Mouse (Mus musculus): ENCODE measurements around the gene Mgat3. TPM values are rescaled to one million over a fixed set of nuclear protein-coding genes. Genes with fewer than 3 reads are reported as not detected.
A peak's percentile ranks its signal among the peaks of the same experiment; 100 is the strongest.

The Mgat3 gene
- polyA plus RNA-seq, 1 experiment from 2014 or later, result 22.3 TPM

- Histone ChIP-seq H3K9ac (no peak overlapping the region), H3K36me3 (replicated peaks; ENCODE audit: control insufficient read depth, insufficient read depth) (peaks cover 18% of the 10 kb centered on the region), H3K4me3 (replicated peaks; ENCODE audit: low read length) (no peak overlapping the region), H3K4me2 (replicated peaks) (no peak overlapping the region), H3K9me3 (ENCODE audit: control insufficient read depth, low read length) (no peaks in the 10 kb centered on the region), H3K4me1 (replicated peaks; ENCODE audit: control insufficient read depth, insufficient read depth, low read length) (no peaks in the 10 kb centered on the region), H3K27me3 (ENCODE audit: control insufficient read depth, insufficient read depth, low read length) (no peaks in the 10 kb centered on the region), H3K27ac (no peak overlapping the region)
- 57% methylated on average over 5 of the region's 5 CpGs for WGBS
- DNase-seq (ENCODE audit: low spot score), result no peak
- no peak for ATAC-seq (ENCODE audit: low FRiP score)
Observed at GRCm38 (mm10) chr15:80165396-80165795, 8.1 kb upstream of the Mgat3 start.

- WGBS, result 86% methylated on average over 1 of the region's 1 CpGs
- no peak overlapping the region for H3K9ac ChIP-seq
- no peak for ATAC-seq (ENCODE audit: low FRiP score)
Observed at GRCm38 (mm10) chr15:80169484-80169883, 4.0 kb upstream of the Mgat3 start.

GRCm38 (mm10) chr15:80170357-80170756 is 3.2 kb upstream of the Mgat3 start:
- H3K4me3 ChIP-seq (replicated peaks; ENCODE audit: low read length), result no peak overlapping the region
- no peaks in the 10 kb centered on the region for H3K36me3 ChIP-seq (replicated peaks; ENCODE audit: control insufficient read depth, insufficient read depth)
- no peaks in the 10 kb centered on the region for H3K27me3 ChIP-seq (ENCODE audit: control insufficient read depth, insufficient read depth, low read length)
- no peak overlapping the region for H3K27ac ChIP-seq
- H3K9me3 ChIP-seq (ENCODE audit: control insufficient read depth, low read length), result no peaks in the 10 kb centered on the region
- DNase-seq (ENCODE audit: low spot score), result no peak
- ATAC-seq (ENCODE audit: low FRiP score), result no peak
- no peak overlapping the region for H3K4me2 ChIP-seq (replicated peaks)
- peaks cover 13% of the 10 kb centered on the region for H3K4me1 ChIP-seq (replicated peaks; ENCODE audit: control insufficient read depth, insufficient read depth, low read length)
- H3K9ac ChIP-seq, result no peak overlapping the region
- WGBS, result 47% methylated on average over 4 of the region's 4 CpGs

More at GRCm38 (mm10) chr15:80169484-80169883, 4.0 kb upstream of the Mgat3 start:
- Histone ChIP-seq H3K36me3 (replicated peaks; ENCODE audit: control insufficient read depth, insufficient read depth) (no peaks in the 10 kb centered on the region), H3K4me2 (replicated peaks) (no peak overlapping the region), H3K9me3 (ENCODE audit: control insufficient read depth, low read length) (no peaks in the 10 kb centered on the region), H3K4me1 (replicated peaks; ENCODE audit: control insufficient read depth, insufficient read depth, low read length) (0 out of 2 replicates have a peak, but pooled peaks cover 5% of the 10 kb centered on the region), H3K4me3 (replicated peaks; ENCODE audit: low read length) (no peak overlapping the region), H3K27ac (no peak overlapping the region), H3K27me3 (ENCODE audit: control insufficient read depth, insufficient read depth, low read length) (no peaks in the 10 kb centered on the region)
- DNase-seq (ENCODE audit: low spot score), result no peak

- WGBS, result 9% methylated on average over 8 of the region's 8 CpGs
- ATAC-seq (ENCODE audit: low FRiP score) (no peak), DNase-seq (ENCODE audit: low spot score) (no peak)
- H3K27ac ChIP-seq, result no peak overlapping the region
- H3K9ac ChIP-seq, result no peak overlapping the region
- no peak overlapping the region for H3K4me2 ChIP-seq (replicated peaks)
- H3K4me3 ChIP-seq (replicated peaks; ENCODE audit: low read length), result no peak overlapping the region
- no peaks in the 10 kb centered on the region for H3K36me3 ChIP-seq (replicated peaks; ENCODE audit: control insufficient read depth, insufficient read depth)
- H3K9me3 ChIP-seq (ENCODE audit: control insufficient read depth, low read length), result no peaks in the 10 kb centered on the region
- no peaks in the 10 kb centered on the region for H3K27me3 ChIP-seq (ENCODE audit: control insufficient read depth, insufficient read depth, low read length)
- peaks cover 20% of the 10 kb centered on the region for H3K4me1 ChIP-seq (replicated peaks; ENCODE audit: control insufficient read depth, insufficient read depth, low read length)
Observed at GRCm38 (mm10) chr15:80171286-80171685, 2.2 kb upstream of the Mgat3 start.

- H3K9me3 ChIP-seq (ENCODE audit: control insufficient read depth, low read length), result no peaks in the 10 kb centered on the region
- no peak overlapping the region for H3K4me2 ChIP-seq (replicated peaks)
- H3K27me3 ChIP-seq (ENCODE audit: control insufficient read depth, insufficient read depth, low read length), result no peaks in the 10 kb centered on the region
- 18% methylated on average over 6 of the region's 6 CpGs for WGBS
- no peak overlapping the region for H3K4me3 ChIP-seq (replicated peaks; ENCODE audit: low read length)
- no peak for ATAC-seq (ENCODE audit: low FRiP score)
- H3K4me1 ChIP-seq (replicated peaks; ENCODE audit: control insufficient read depth, insufficient read depth, low read length), result peaks cover 20% of the 10 kb centered on the region
- no peaks in the 10 kb centered on the region for H3K36me3 ChIP-seq (replicated peaks; ENCODE audit: control insufficient read depth, insufficient read depth)
- H3K9ac ChIP-seq, result no peak overlapping the region
- no peak overlapping the region for H3K27ac ChIP-seq
- DNase-seq (ENCODE audit: low spot score), result no peak
Observed at GRCm38 (mm10) chr15:80171791-80172190, 1.7 kb upstream of the Mgat3 start.

GRCm38 (mm10) chr15:80173781-80174597 is 468 bp downstream of the Mgat3 start:
- Histone ChIP-seq H3K27me3 (ENCODE audit: control insufficient read depth, insufficient read depth, low read length) (no peaks in the 10 kb centered on the region), H3K4me1 (replicated peaks; ENCODE audit: control insufficient read depth, insufficient read depth, low read length) (peaks cover 20% of the 10 kb centered on the region), H3K27ac (peak overlapping the region; percentile 95), H3K4me2 (replicated peaks) (peak overlapping the region; percentile 68), H3K9ac (peak overlapping the region; percentile 98), H3K9me3 (ENCODE audit: control insufficient read depth, low read length) (no peaks in the 10 kb centered on the region), H3K4me3 (replicated peaks; ENCODE audit: low read length) (peak overlapping the region; percentile 95), H3K36me3 (replicated peaks; ENCODE audit: control insufficient read depth, insufficient read depth) (no peaks in the 10 kb centered on the region)
- peak; percentile 37 for DNase-seq (ENCODE audit: low spot score)
- ATAC-seq (ENCODE audit: low FRiP score), result peak; percentile 55
- 1% methylated on average over 41 of the region's 60 CpGs for WGBS

DNA sequence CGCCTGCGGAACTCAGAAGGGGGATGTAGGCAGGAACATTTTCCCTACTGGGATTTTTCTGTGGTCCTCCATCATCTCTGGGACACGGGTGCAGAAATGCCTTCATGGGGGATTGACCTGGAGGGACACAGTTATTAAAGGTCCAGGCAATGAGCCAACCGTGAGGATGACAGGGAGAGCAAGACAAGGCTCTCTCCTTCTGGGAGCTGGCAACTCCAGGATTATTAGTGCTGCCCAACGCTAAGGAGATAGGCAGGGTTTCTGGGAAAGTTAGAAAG is 1.0 kb downstream of the Mgat3 start:
- peak overlapping the region; percentile 68 for H3K4me2 ChIP-seq (replicated peaks)
- peak overlapping the region; percentile 98 for H3K9ac ChIP-seq
- peaks cover 20% of the 10 kb centered on the region for H3K4me1 ChIP-seq (replicated peaks; ENCODE audit: control insufficient read depth, insufficient read depth, low read length)
- ATAC-seq (ENCODE audit: low FRiP score) (no peak), DNase-seq (ENCODE audit: low spot score) (peak; percentile 35)
- peak overlapping the region; percentile 95 for H3K27ac ChIP-seq
- WGBS, result 2% methylated on average over 5 of the region's 5 CpGs
- no peaks in the 10 kb centered on the region for H3K27me3 ChIP-seq (ENCODE audit: control insufficient read depth, insufficient read depth, low read length)
- H3K4me3 ChIP-seq (replicated peaks; ENCODE audit: low read length), result peak overlapping the region; percentile 95
- no peaks in the 10 kb centered on the region for H3K9me3 ChIP-seq (ENCODE audit: control insufficient read depth, low read length)
- H3K36me3 ChIP-seq (replicated peaks; ENCODE audit: control insufficient read depth, insufficient read depth), result no peaks in the 10 kb centered on the region

DNA sequence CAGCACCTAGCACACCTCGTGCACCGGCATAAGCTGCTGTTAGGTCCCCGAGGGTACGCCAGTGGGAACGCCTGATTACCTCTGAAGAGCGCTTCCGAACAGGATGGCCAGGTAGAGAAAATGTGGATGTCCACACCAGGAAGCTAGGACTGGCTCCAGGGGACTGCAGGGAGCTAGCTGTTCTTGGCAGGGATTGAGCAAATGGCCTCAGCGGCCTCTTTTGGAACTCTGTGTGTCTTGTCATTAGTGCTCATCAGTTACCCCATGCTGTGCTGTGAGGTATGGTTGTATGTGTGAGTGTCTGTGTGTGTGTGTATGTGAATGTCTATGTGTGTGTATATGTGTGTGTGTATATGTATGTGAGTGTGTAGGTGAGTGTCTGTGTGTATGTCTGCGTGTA is 1.8 kb downstream of the Mgat3 start:
- ATAC-seq (ENCODE audit: low FRiP score) (no peak), DNase-seq (ENCODE audit: low spot score) (no peak)
- WGBS, result 59% methylated on average over 9 of the region's 9 CpGs
- Histone ChIP-seq H3K36me3 (replicated peaks; ENCODE audit: control insufficient read depth, insufficient read depth) (no peaks in the 10 kb centered on the region), H3K4me2 (replicated peaks) (peak overlapping the region; percentile 68), H3K27me3 (ENCODE audit: control insufficient read depth, insufficient read depth, low read length) (no peaks in the 10 kb centered on the region), H3K9ac (peak overlapping the region; percentile 98), H3K4me3 (replicated peaks; ENCODE audit: low read length) (peak overlapping the region; percentile 95), H3K4me1 (replicated peaks; ENCODE audit: control insufficient read depth, insufficient read depth, low read length) (peaks cover 20% of the 10 kb centered on the region), H3K27ac (no peak overlapping the region; the same call in 1 of the 2 replicates), H3K9me3 (ENCODE audit: control insufficient read depth, low read length) (no peaks in the 10 kb centered on the region)

GRCm38 (mm10) chr15:80175756-80176155 is 2.2 kb downstream of the Mgat3 start:
- H3K9me3 ChIP-seq (ENCODE audit: control insufficient read depth, low read length), result no peaks in the 10 kb centered on the region
- no peaks in the 10 kb centered on the region for H3K27me3 ChIP-seq (ENCODE audit: control insufficient read depth, insufficient read depth, low read length)
- H3K4me2 ChIP-seq (replicated peaks), result peak overlapping the region; percentile 68
- H3K27ac ChIP-seq, result no peak overlapping the region
- no peak overlapping the region for H3K9ac ChIP-seq
- H3K4me3 ChIP-seq (replicated peaks; ENCODE audit: low read length), result peak overlapping the region; percentile 95; the same call in 1 of the 2 replicates
- peaks cover 20% of the 10 kb centered on the region for H3K4me1 ChIP-seq (replicated peaks; ENCODE audit: control insufficient read depth, insufficient read depth, low read length)
- DNase-seq (ENCODE audit: low spot score) (no peak), ATAC-seq (ENCODE audit: low FRiP score) (no peak)
- no peaks in the 10 kb centered on the region for H3K36me3 ChIP-seq (replicated peaks; ENCODE audit: control insufficient read depth, insufficient read depth)
- 78% methylated on average over 4 of the region's 6 CpGs for WGBS

Measured in hindbrain, embryonic 14.5 days (tissue).